Mouse (Mus musculus) Patski (cell line): ENCODE measurements around the gene Rarres2. TPM values are rescaled to one million over a fixed set of nuclear protein-coding genes. Genes with fewer than 3 reads are reported as not detected.
A peak's percentile ranks its signal among the peaks of the same experiment; 100 is the strongest.

Source experiments
- ATAC-seq: fragments of 100-300 bp; one replicate; pipeline ENCODE4 v1.8.0; 2021
- CTCF ChIA-PET: fragments of 350-600 bp; sonication (Branson Sonifier 250); formaldehyde crosslinking; loops from one replicate; lab custom pipeline; 2022; ENCODE audit warnings: inconsistent platforms; lab: Charles Lee
- POLR2A ChIA-PET: fragments of 350-600 bp; sonication (Branson Sonifier 250); formaldehyde crosslinking; loops from one replicate; lab custom pipeline; 2022; ENCODE audit warnings: antibody characterized with exemption, inconsistent platforms; lab: Charles Lee
- DNase-seq: peaks from one replicate; pipeline ENCODE4 v3.0.0-alpha.2; 2011; ENCODE audit warnings: low read depth, low spot score
- H3K27me3 ChIP-seq: fragments of 371-371 bp; one replicate; pipeline ENCODE4 v1.5.1; 2021
- CTCF ChIP-seq: fragments of 100-300 bp; IDR thresholded peaks from one replicate; pipeline ENCODE4 v1.5.1; 2021
- in situ Hi-C: fragments of 300-500 bp; cut with MboI; formaldehyde crosslinking; loops from 3 replicates; pipeline ENCODE4 v1.11.1; 2018; ENCODE audit warnings: low pct_unique_long_range_greater_than_20kb, mixed read lengths
- polyA plus RNA-seq: library from polyadenylated mRNA; unstranded; gene quantifications from one replicate; pipeline ENCODE4 v1.2.3, GENCODE M21; 2021

The Rarres2 gene
- polyA plus RNA-seq, 1 experiment from 2014 or later: 0.22 TPM

GRCm38 (mm10) chr6:48566312-48566711 lies 6.3 kb downstream of the Rarres2 start:
- ChIA-PET POLR2A (interaction anchor here (0.6 to 1.0 kb wide), 2 partner anchors 60 to 1167 kb away, joined by 3 read pairs; partner anchors contain the start of gene AI854703), CTCF (interaction anchor here (1.0 kb wide), 1 partner anchor 81 kb away, joined by 4 read pairs; the partner anchor contains the start of gene Gimap8)
- no peaks in the 10 kb centered on the region for H3K27me3 ChIP-seq
- no peak for DNase-seq
- no peak for TF ChIP-seq CTCF
- no peak for ATAC-seq
- in situ Hi-C loops: no loop called here

- ATAC-seq: no peak
- CTCF ChIA-PET: interaction anchor here (1.0 kb wide), 1 partner anchor 81 kb away, joined by 4 read pairs; the partner anchor contains the start of gene Gimap8
These were observed 6.8 kb downstream of the Rarres2 start for GRCm38 (mm10) chr6:48565693-48566310.

GRCm38 (mm10) chr6:48555956-48556355 lies 16.6 kb downstream of the Rarres2 start:
- ChIA-PET POLR2A (interaction anchor here (0.6 kb wide), 1 partner anchor 131 kb away, joined by 3 read pairs; no protein-coding TSS in a partner anchor), CTCF (interaction anchor here (0.8 to 1.6 kb wide), 2 partner anchors 26 to 38 kb away, joined by 4 read pairs; partner anchors contain the start of genes Gm44965 and Repin1)
- in situ Hi-C loops: no loop called here
- H3K27me3 ChIP-seq: peaks cover 4% of the 10 kb centered on the region
- no peak for DNase-seq
- no peak for TF ChIP-seq CTCF
- no peak for ATAC-seq

More at GRCm38 (mm10) chr6:48565693-48566310, 6.8 kb downstream of the Rarres2 start:
- H3K27me3 ChIP-seq: no peaks in the 10 kb centered on the region
- no peak for DNase-seq
- POLR2A ChIA-PET: interaction anchor here (0.6 to 1.0 kb wide), 2 partner anchors 61 to 1167 kb away, joined by 3 read pairs; partner anchors contain the start of gene AI854703
- TF ChIP-seq CTCF: no peak
- in situ Hi-C loops: no loop called here

GRCm38 (mm10) chr6:48555104-48555890 lies 17.3 kb downstream of the Rarres2 start:
- no peak for TF ChIP-seq CTCF
- peaks cover 4% of the 10 kb centered on the region for H3K27me3 ChIP-seq
- POLR2A ChIA-PET: interaction anchor here (0.6 to 1.1 kb wide), 4 partner anchors 23 to 131 kb away, joined by 3 to 5 read pairs (median 3); partner anchors contain the start of genes Gm44965 and Repin1
- in situ Hi-C loops: no loop called here
- ATAC-seq: peak; percentile 41
- CTCF ChIA-PET: interaction anchor here (0.8 to 1.6 kb wide), 2 partner anchors 27 to 38 kb away, joined by 4 read pairs; partner anchors contain the start of genes Gm44965 and Repin1
- DNase-seq: no peak

GRCm38 (mm10) chr6:48554280-48555103 lies 18.1 kb downstream of the Rarres2 start, which contains the start of gene Lrrc61:
Gene Lrrc61 (plus strand): TSS chr6:48554796.
- CTCF ChIA-PET: interaction anchor here (1.3 kb wide), 1 partner anchor 91 kb away, joined by 4 read pairs; no protein-coding TSS in a partner anchor
- TF ChIP-seq CTCF: no peak
- POLR2A ChIA-PET: interaction anchor here (0.6 to 1.5 kb wide), 4 partner anchors 24 to 42 kb away, joined by 3 to 5 read pairs (median 3); partner anchors contain the start of genes Gm44965 and Repin1
- peak; percentile 59 for ATAC-seq
- H3K27me3 ChIP-seq: peaks cover 4% of the 10 kb centered on the region
- in situ Hi-C loops: no loop called here
- DNase-seq: no peak

GRCm38 (mm10) chr6:48553819-48554218 lies 18.8 kb downstream of the Rarres2 start:
- TF ChIP-seq CTCF: no peak
- no peak for ATAC-seq
- in situ Hi-C loops: no loop called here
- H3K27me3 ChIP-seq: peaks cover 4% of the 10 kb centered on the region
- CTCF ChIA-PET: interaction anchor here (1.3 kb wide), 1 partner anchor 92 kb away, joined by 4 read pairs; no protein-coding TSS in a partner anchor
- no peak for DNase-seq
- POLR2A ChIA-PET: interaction anchor here (1.5 kb wide), 1 partner anchor 40 kb away, joined by 3 read pairs; the partner anchor contains the start of genes Gm44965 and Repin1

- in situ Hi-C loops: no loop called here
- ATAC-seq (peak; percentile 29), DNase-seq (no peak)
- TF ChIP-seq CTCF: no peak
- POLR2A ChIA-PET: interaction anchor here (0.5 to 1.5 kb wide), 2 partner anchors 10 to 41 kb away, joined by 3 read pairs; partner anchors contain the start of genes Gm44965 and Repin1
- peaks cover 4% of the 10 kb centered on the region for H3K27me3 ChIP-seq
- CTCF ChIA-PET: interaction anchor here (1.0 to 1.3 kb wide), 2 partner anchors 14 to 92 kb away, joined by 3 to 4 read pairs; no protein-coding TSS in a partner anchor
These were observed 19.7 kb downstream of the Rarres2 start for GRCm38 (mm10) chr6:48552918-48553317.

GRCm38 (mm10) chr6:48548314-48548713 lies 24.3 kb downstream of the Rarres2 start:
- ATAC-seq (no peak), DNase-seq (no peak)
- ChIA-PET POLR2A (no interaction called here), CTCF (interaction anchor here (1.1 to 3.2 kb wide), 3 partner anchors 9 to 372 kb away, joined by 3 to 13 read pairs (median 5); partner anchors contain the start of gene Gimap8)
- H3K27me3 ChIP-seq: peaks cover 4% of the 10 kb centered on the region
- no peak for TF ChIP-seq CTCF
- in situ Hi-C loops: no loop called here

GRCm38 (mm10) chr6:48546858-48547257 lies 25.7 kb downstream of the Rarres2 start:
- no peak for DNase-seq
- POLR2A ChIA-PET: no interaction called here

More at GRCm38 (mm10) chr6:48546858-48547257, 25.7 kb downstream of the Rarres2 start:
- in situ Hi-C loops: no loop called here
- ATAC-seq: no peak
- CTCF ChIA-PET: interaction anchor here (1.1 to 3.2 kb wide), 3 partner anchors 8 to 99 kb away, joined by 3 to 13 read pairs (median 5); partner anchors contain the start of gene Gimap8
- H3K27me3 ChIP-seq: peaks cover 4% of the 10 kb centered on the region
- no peak for TF ChIP-seq CTCF
